Mouse (Mus musculus) bone marrow, adult 2 months (tissue): ENCODE data around the gene Tuba1a.

Experiments used
- CTCF ChIP-seq: fragments of 200-500 bp; IDR thresholded peaks from 2 replicates; pipeline ENCODE4 v1.5.1; 2011; ENCODE audit warnings: low read length, control low read depth; ENCODE audit not compliant: control insufficient read depth, insufficient read depth
- POLR2A ChIP-seq: fragments of 200-500 bp; IDR thresholded peaks from 2 replicates; pipeline ENCODE4 v1.6.1; 2011; ENCODE audit warnings: low read depth, mild to moderate bottlenecking, control low read depth, low read length, borderline replicate concordance; ENCODE audit not compliant: control insufficient read depth

DNA sequence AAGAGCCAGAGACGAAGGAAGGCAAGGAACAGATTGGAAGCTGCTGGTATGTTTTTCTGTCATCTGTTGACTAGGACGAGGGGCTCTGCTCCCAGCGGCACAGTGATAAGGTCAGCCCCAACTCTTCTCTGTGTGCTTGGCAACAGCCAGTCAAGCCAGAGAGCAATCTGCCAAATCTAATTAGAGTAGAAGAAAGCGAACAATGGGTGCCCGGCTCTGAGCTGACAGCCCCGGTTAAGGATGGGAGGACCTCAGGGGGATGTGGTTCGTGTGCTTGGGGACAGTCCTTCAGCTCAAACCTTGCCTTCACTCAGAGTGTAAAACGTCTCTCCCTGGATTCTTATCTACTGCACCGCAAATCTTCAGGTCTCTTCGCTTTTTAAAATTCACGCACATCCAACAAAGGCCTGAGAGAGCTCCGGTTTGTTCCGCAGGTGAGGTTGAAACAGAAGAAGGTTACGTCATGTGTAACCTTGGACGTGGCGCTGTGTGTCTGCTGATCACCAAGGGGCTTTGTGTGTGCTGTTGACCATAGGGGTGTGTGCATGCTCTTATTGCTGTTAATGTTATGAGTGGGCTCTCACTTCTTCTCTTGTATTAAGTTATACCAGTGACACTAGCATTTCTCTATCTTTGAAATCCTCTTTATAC is 30.1 kb upstream of the Tuba1a start:
- TF ChIP-seq CTCF (no peak), POLR2A (no peak)
